Mouse (Mus musculus) stomach, embryonic 15.5 days (tissue): ENCODE results near the gene Add2. TPM values are rescaled to one million over a fixed set of nuclear protein-coding genes. Genes with fewer than 3 reads are reported as not detected.

Experiments used
- ATAC-seq: fragments of 200-750 bp; cut with Nextera tagmentation; 2 replicates; pipeline ENCODE4 v1.8.0; 2017; ENCODE audit warnings: low read depth, moderate number of reproducible peaks, moderate TSS enrichment; ENCODE audit not compliant: insufficient read depth, low FRiP score
- H3K27ac ChIP-seq: fragments of 300-500 bp; sonication (generic); 2 replicates; pipeline ENCODE4 v1.5.1; 2015; ENCODE audit warnings: mild to moderate bottlenecking, inconsistent platforms
- H3K27me3 ChIP-seq: fragments of 300-500 bp; sonication (generic); replicated peaks from 2 replicates; pipeline ENCODE4 v1.6.1; 2015; ENCODE audit warnings: inconsistent platforms
- H3K36me3 ChIP-seq: fragments of 300-500 bp; sonication (generic); 2 replicates; pipeline ENCODE4 v1.6.1; 2015; ENCODE audit warnings: inconsistent platforms
- H3K4me1 ChIP-seq: fragments of 300-500 bp; sonication (generic); 2 replicates; pipeline ENCODE4 v1.6.1; 2015; ENCODE audit warnings: inconsistent platforms
- H3K4me2 ChIP-seq: fragments of 300-500 bp; sonication (generic); 2 replicates; pipeline ENCODE4 v1.6.1; 2015; ENCODE audit warnings: mild to moderate bottlenecking, inconsistent platforms
- H3K4me3 ChIP-seq: fragments of 300-500 bp; sonication (generic); replicated peaks from 2 replicates; pipeline ENCODE4 v1.5.1; 2015; ENCODE audit warnings: inconsistent platforms
- H3K9ac ChIP-seq: fragments of 300-500 bp; sonication (generic); 2 replicates; pipeline ENCODE4 v1.6.1; 2015; ENCODE audit warnings: inconsistent platforms
- H3K9me3 ChIP-seq: fragments of 300-500 bp; sonication (generic); 2 replicates; pipeline ENCODE4 v1.6.1; 2016; ENCODE audit warnings: inconsistent platforms
- WGBS: fragments of 180-500 bp; shearing (Covaris S2); methylation state at CpG from one replicate; pipeline ENCODE4 v1.1.7; 2015; 5-methylcytosine and 5-hydroxymethylcytosine counted together
- polyA plus RNA-seq: library from polyadenylated mRNA; unstranded; fragments of >200 nt; fragmentation: Nextera tagmentation; extraction: Ambion mirVana; gene quantifications from 2 replicates; pipeline ENCODE4 v1.2.1, GENCODE M21; 2015

The Add2 gene
- polyA plus RNA-seq, 1 experiment from 2014 or later, result 12.6 TPM

- no peaks in the 10 kb centered on the region for H3K9me3 ChIP-seq
- ATAC-seq, result no peak
Observed at GRCm38 (mm10) chr6:86052032-86052459, 23.6 kb downstream of the Add2 start.

GRCm38 (mm10) chr6:86052556-86052955 is 24.1 kb downstream of the Add2 start:
- Histone ChIP-seq H3K9ac (no peak overlapping the region), H3K9me3 (no peaks in the 10 kb centered on the region), H3K27ac (no peak overlapping the region), H3K4me2 (no peak overlapping the region), H3K4me3 (no peak overlapping the region), H3K27me3 (no peaks in the 10 kb centered on the region), H3K36me3 (no peaks in the 10 kb centered on the region), H3K4me1 (no peaks in the 10 kb centered on the region)
- WGBS, result 31% methylated on average over 4 of the region's 4 CpGs
- ATAC-seq, result no peak

More at GRCm38 (mm10) chr6:86052032-86052459, 23.6 kb downstream of the Add2 start:
- no peak overlapping the region for H3K4me3 ChIP-seq
- no peak overlapping the region for H3K27ac ChIP-seq
- no peaks in the 10 kb centered on the region for H3K27me3 ChIP-seq
- no peak overlapping the region for H3K9ac ChIP-seq
- no peaks in the 10 kb centered on the region for H3K4me1 ChIP-seq
- H3K4me2 ChIP-seq, result no peak overlapping the region
- H3K36me3 ChIP-seq, result no peaks in the 10 kb centered on the region
- 32% methylated on average over 7 of the region's 7 CpGs for WGBS

- no peak overlapping the region for H3K4me3 ChIP-seq
- H3K9ac ChIP-seq, result no peak overlapping the region
- H3K4me2 ChIP-seq, result no peak overlapping the region
- no peak for ATAC-seq
- 39% methylated on average over 4 of the region's 4 CpGs for WGBS
- no peaks in the 10 kb centered on the region for H3K36me3 ChIP-seq
- no peak overlapping the region for H3K27ac ChIP-seq
- H3K9me3 ChIP-seq, result no peaks in the 10 kb centered on the region
- no peaks in the 10 kb centered on the region for H3K27me3 ChIP-seq
- no peaks in the 10 kb centered on the region for H3K4me1 ChIP-seq
Observed at GRCm38 (mm10) chr6:86053099-86053498, 24.6 kb downstream of the Add2 start.

GRCm38 (mm10) chr6:86053594-86053993 is 25.1 kb downstream of the Add2 start:
- no peaks in the 10 kb centered on the region for H3K4me1 ChIP-seq
- H3K27ac ChIP-seq, result no peak overlapping the region
- H3K9me3 ChIP-seq, result no peaks in the 10 kb centered on the region
- no peak for ATAC-seq
- H3K27me3 ChIP-seq, result no peaks in the 10 kb centered on the region
- no peaks in the 10 kb centered on the region for H3K36me3 ChIP-seq
- H3K9ac ChIP-seq, result no peak overlapping the region
- WGBS, result 60% methylated on average over 5 of the region's 5 CpGs
- no peak overlapping the region for H3K4me2 ChIP-seq
- no peak overlapping the region for H3K4me3 ChIP-seq

GRCm38 (mm10) chr6:86058475-86058874 is 30.0 kb downstream of the Add2 start:
- H3K4me2 ChIP-seq, result no peak overlapping the region
- no peaks in the 10 kb centered on the region for H3K9me3 ChIP-seq
- no peaks in the 10 kb centered on the region for H3K4me1 ChIP-seq
- H3K4me3 ChIP-seq, result no peak overlapping the region
- H3K9ac ChIP-seq, result no peak overlapping the region
- no peak for ATAC-seq
- no peak overlapping the region for H3K27ac ChIP-seq
- H3K36me3 ChIP-seq, result no peaks in the 10 kb centered on the region
- 5% methylated on average over 1 of the region's 1 CpGs for WGBS
- no peaks in the 10 kb centered on the region for H3K27me3 ChIP-seq

- H3K4me2 ChIP-seq, result no peak overlapping the region
- H3K4me3 ChIP-seq, result no peak overlapping the region
- no peaks in the 10 kb centered on the region for H3K36me3 ChIP-seq
- ATAC-seq, result no peak
- 28% methylated on average over 7 of the region's 7 CpGs for WGBS
- no peak overlapping the region for H3K9ac ChIP-seq
- no peaks in the 10 kb centered on the region for H3K4me1 ChIP-seq
- H3K9me3 ChIP-seq, result no peaks in the 10 kb centered on the region
- H3K27ac ChIP-seq, result no peak overlapping the region
- H3K27me3 ChIP-seq, result no peaks in the 10 kb centered on the region
Observed at GRCm38 (mm10) chr6:86059151-86059853, 30.8 kb downstream of the Add2 start.

- no peaks in the 10 kb centered on the region for H3K4me1 ChIP-seq
- H3K9me3 ChIP-seq, result no peaks in the 10 kb centered on the region
- ATAC-seq, result no peak
- WGBS, result 84% methylated on average over 3 of the region's 3 CpGs
- H3K27ac ChIP-seq, result no peak overlapping the region
- H3K27me3 ChIP-seq, result no peaks in the 10 kb centered on the region
- H3K9ac ChIP-seq, result no peak overlapping the region
- H3K36me3 ChIP-seq, result no peaks in the 10 kb centered on the region
- H3K4me3 ChIP-seq, result no peak overlapping the region
- H3K4me2 ChIP-seq, result no peak overlapping the region
Observed at GRCm38 (mm10) chr6:86060170-86060569, 31.7 kb downstream of the Add2 start.

GRCm38 (mm10) chr6:86062226-86062625 is 33.7 kb downstream of the Add2 start:
- no peak overlapping the region for H3K4me3 ChIP-seq
- H3K27ac ChIP-seq, result no peak overlapping the region
- ATAC-seq, result no peak
- no peaks in the 10 kb centered on the region for H3K4me1 ChIP-seq
- no peak overlapping the region for H3K9ac ChIP-seq
- no peaks in the 10 kb centered on the region for H3K36me3 ChIP-seq
- H3K9me3 ChIP-seq, result no peaks in the 10 kb centered on the region
- H3K4me2 ChIP-seq, result no peak overlapping the region
- H3K27me3 ChIP-seq, result no peaks in the 10 kb centered on the region
- WGBS, result 57% methylated on average over 5 of the region's 5 CpGs

GRCm38 (mm10) chr6:86062684-86063083 is 34.2 kb downstream of the Add2 start:
- H3K9me3 ChIP-seq, result no peaks in the 10 kb centered on the region
- WGBS, result 88% methylated on average over 2 of the region's 2 CpGs
- no peak overlapping the region for H3K9ac ChIP-seq
- no peak overlapping the region for H3K4me2 ChIP-seq
- no peak for ATAC-seq
- H3K36me3 ChIP-seq, result no peaks in the 10 kb centered on the region
- no peaks in the 10 kb centered on the region for H3K4me1 ChIP-seq
- no peak overlapping the region for H3K4me3 ChIP-seq
- H3K27ac ChIP-seq, result no peak overlapping the region
- no peaks in the 10 kb centered on the region for H3K27me3 ChIP-seq

GRCm38 (mm10) chr6:86064318-86065016 is 36.0 kb downstream of the Add2 start:
- Histone ChIP-seq H3K4me1 (no peaks in the 10 kb centered on the region), H3K4me3 (no peak overlapping the region), H3K4me2 (no peak overlapping the region), H3K27me3 (no peaks in the 10 kb centered on the region), H3K36me3 (no peaks in the 10 kb centered on the region), H3K9me3 (no peaks in the 10 kb centered on the region), H3K27ac (no peak overlapping the region), H3K9ac (no peak overlapping the region)
- no peak for ATAC-seq
- 48% methylated on average over 6 of the region's 6 CpGs for WGBS

GRCm38 (mm10) chr6:86066727-86067126 is 38.2 kb downstream of the Add2 start:
- ATAC-seq, result no peak
- WGBS, result 84% methylated on average over 6 of the region's 6 CpGs
- H3K27ac ChIP-seq, result no peak overlapping the region
- H3K4me2 ChIP-seq, result no peak overlapping the region
- no peaks in the 10 kb centered on the region for H3K27me3 ChIP-seq
- H3K4me3 ChIP-seq, result no peak overlapping the region
- H3K9ac ChIP-seq, result no peak overlapping the region
- H3K4me1 ChIP-seq, result no peaks in the 10 kb centered on the region
- no peaks in the 10 kb centered on the region for H3K9me3 ChIP-seq
- no peaks in the 10 kb centered on the region for H3K36me3 ChIP-seq

- no peak for ATAC-seq
Observed at GRCm38 (mm10) chr6:86067145-86067544, 38.7 kb downstream of the Add2 start.

More at GRCm38 (mm10) chr6:86067145-86067544, 38.7 kb downstream of the Add2 start:
- Histone ChIP-seq H3K9me3 (no peaks in the 10 kb centered on the region), H3K4me2 (no peak overlapping the region), H3K27me3 (no peaks in the 10 kb centered on the region), H3K4me1 (no peaks in the 10 kb centered on the region), H3K9ac (no peak overlapping the region), H3K36me3 (no peaks in the 10 kb centered on the region), H3K27ac (no peak overlapping the region), H3K4me3 (no peak overlapping the region)
- 58% methylated on average over 5 of the region's 5 CpGs for WGBS
